Mouse (Mus musculus) ES-E14 (cell line): Measurements from ENCODE around the gene Misp.

ENCODE experiments used
- CHD2 ChIP-seq: IDR thresholded peaks from 2 replicates; pipeline ENCODE4 v1.6.1; 2014; ENCODE audit warnings: mild to moderate bottlenecking, low read depth, low read length, inconsistent platforms
- HCFC1 ChIP-seq: IDR thresholded peaks from 2 replicates; pipeline ENCODE4 v1.6.1; 2012; ENCODE audit warnings: low read length, inconsistent platforms, borderline replicate concordance; ENCODE audit not compliant: insufficient read depth
- MAFK ChIP-seq: IDR thresholded peaks from 2 replicates; pipeline ENCODE4 v1.6.1; 2014; ENCODE audit warnings: mild to moderate bottlenecking, low read depth, low read length, inconsistent platforms; ENCODE audit not compliant: insufficient read depth
- ZC3H11A ChIP-seq: IDR thresholded peaks from 2 replicates; pipeline ENCODE4 v1.6.1; 2012; ENCODE audit warnings: low read depth, mild to moderate bottlenecking, inconsistent platforms, low read length, borderline replicate concordance
- ZNF384 ChIP-seq: IDR thresholded peaks from 2 replicates; pipeline ENCODE4 v1.6.1; 2012; ENCODE audit warnings: low read depth, low read length, inconsistent platforms

GRCm38 (mm10) chr10:79838151-79838550, 17.4 kb downstream of the Misp start:
- no peak for TF ChIP-seq HCFC1
- TF ChIP-seq ZC3H11A: no peak
- no peak for TF ChIP-seq MAFK
- TF ChIP-seq ZNF384: no peak
- TF ChIP-seq CHD2: no peak
